Mouse (Mus musculus): ENCODE measurements around the gene 1700019D03Rik. TPM values are rescaled to one million over a fixed set of nuclear protein-coding genes. Genes with fewer than 3 reads are reported as not detected.

The 1700019D03Rik gene
- polyA plus RNA-seq, 1 experiment from 2014 or later, result 1.6 TPM

- no peak overlapping the region for H3K9ac ChIP-seq
- no peak overlapping the region for H3K4me3 ChIP-seq
- no peaks in the 10 kb centered on the region for H3K27me3 ChIP-seq (replicated peaks)
- ATAC-seq (ENCODE audit: extremely low read depth, insufficient number of reproducible peaks, low FRiP score, low TSS enrichment), result no peak
- no peaks in the 10 kb centered on the region for H3K4me1 ChIP-seq
- H3K4me2 ChIP-seq, result no peak overlapping the region
- no peak overlapping the region for H3K27ac ChIP-seq (replicated peaks)
- 55% methylated on average over 3 of the region's 3 CpGs for WGBS
- no peaks in the 10 kb centered on the region for H3K36me3 ChIP-seq
- no peaks in the 10 kb centered on the region for H3K9me3 ChIP-seq
These were observed 1.1 kb downstream of the 1700019D03Rik start for GRCm38 (mm10) chr1:53018746-53019505.

GRCm38 (mm10) chr1:53015606-53016005 lies 4.4 kb downstream of the 1700019D03Rik start:
- Histone ChIP-seq H3K36me3 (no peaks in the 10 kb centered on the region), H3K27ac (replicated peaks) (no peak overlapping the region), H3K4me3 (no peak overlapping the region), H3K4me1 (no peaks in the 10 kb centered on the region), H3K27me3 (replicated peaks) (no peaks in the 10 kb centered on the region), H3K9me3 (no peaks in the 10 kb centered on the region), H3K9ac (no peak overlapping the region), H3K4me2 (no peak overlapping the region)
- WGBS, result 80% methylated on average over 5 of the region's 5 CpGs
- no peak for ATAC-seq (ENCODE audit: extremely low read depth, insufficient number of reproducible peaks, low FRiP score, low TSS enrichment)

- WGBS, result 71% methylated on average over 6 of the region's 6 CpGs
- no peaks in the 10 kb centered on the region for H3K36me3 ChIP-seq
- no peak overlapping the region for H3K4me3 ChIP-seq
- no peak overlapping the region for H3K4me2 ChIP-seq
- no peaks in the 10 kb centered on the region for H3K27me3 ChIP-seq (replicated peaks)
- no peaks in the 10 kb centered on the region for H3K4me1 ChIP-seq
- H3K27ac ChIP-seq (replicated peaks), result no peak overlapping the region
- no peak for ATAC-seq (ENCODE audit: extremely low read depth, insufficient number of reproducible peaks, low FRiP score, low TSS enrichment)
- H3K9me3 ChIP-seq, result no peaks in the 10 kb centered on the region
- H3K9ac ChIP-seq, result no peak overlapping the region
These were observed 5.3 kb downstream of the 1700019D03Rik start for GRCm38 (mm10) chr1:53014716-53015115.

GRCm38 (mm10) chr1:52986692-52987091 lies 33.3 kb downstream of the 1700019D03Rik start:
- Histone ChIP-seq H3K4me2 (no peak overlapping the region), H3K4me1 (no peaks in the 10 kb centered on the region), H3K9me3 (no peaks in the 10 kb centered on the region), H3K27ac (replicated peaks) (no peak overlapping the region), H3K4me3 (no peak overlapping the region), H3K36me3 (no peaks in the 10 kb centered on the region), H3K9ac (no peak overlapping the region), H3K27me3 (replicated peaks) (no peaks in the 10 kb centered on the region)
- 28% methylated on average over 5 of the region's 5 CpGs for WGBS
- ATAC-seq (ENCODE audit: extremely low read depth, insufficient number of reproducible peaks, low FRiP score, low TSS enrichment), result no peak

- Histone ChIP-seq H3K4me2 (no peak overlapping the region), H3K9me3 (no peaks in the 10 kb centered on the region), H3K36me3 (no peaks in the 10 kb centered on the region), H3K27ac (replicated peaks) (no peak overlapping the region), H3K27me3 (replicated peaks) (no peaks in the 10 kb centered on the region), H3K4me3 (no peak overlapping the region), H3K9ac (no peak overlapping the region), H3K4me1 (no peaks in the 10 kb centered on the region)
- WGBS, result 59% methylated on average over 5 of the region's 5 CpGs
- no peak for ATAC-seq (ENCODE audit: extremely low read depth, insufficient number of reproducible peaks, low FRiP score, low TSS enrichment)
These were observed 46.8 kb downstream of the 1700019D03Rik start for GRCm38 (mm10) chr1:52973198-52973597.

- Histone ChIP-seq H3K36me3 (no peaks in the 10 kb centered on the region), H3K27me3 (replicated peaks) (no peaks in the 10 kb centered on the region), H3K9me3 (no peaks in the 10 kb centered on the region), H3K9ac (no peak overlapping the region), H3K4me2 (no peak overlapping the region), H3K4me3 (no peak overlapping the region), H3K4me1 (no peaks in the 10 kb centered on the region), H3K27ac (replicated peaks) (no peak overlapping the region)
- ATAC-seq (ENCODE audit: extremely low read depth, insufficient number of reproducible peaks, low FRiP score, low TSS enrichment), result no peak
- WGBS, result 79% methylated on average over 2 of the region's 2 CpGs
These were observed 48.0 kb downstream of the 1700019D03Rik start for GRCm38 (mm10) chr1:52971881-52972503.

GRCm38 (mm10) chr1:52964581-52964980 lies 55.4 kb downstream of the 1700019D03Rik start:
- H3K4me2 ChIP-seq, result no peak overlapping the region
- H3K27me3 ChIP-seq (replicated peaks), result no peaks in the 10 kb centered on the region
- WGBS, result 71% methylated on average over 8 of the region's 8 CpGs
- H3K27ac ChIP-seq (replicated peaks), result no peak overlapping the region
- no peaks in the 10 kb centered on the region for H3K36me3 ChIP-seq
- no peak; the same call in 1 of the 2 replicates for ATAC-seq (ENCODE audit: extremely low read depth, insufficient number of reproducible peaks, low FRiP score, low TSS enrichment)
- no peak overlapping the region for H3K9ac ChIP-seq
- H3K9me3 ChIP-seq, result no peaks in the 10 kb centered on the region
- H3K4me1 ChIP-seq, result no peaks in the 10 kb centered on the region
- H3K4me3 ChIP-seq, result no peak overlapping the region

GRCm38 (mm10) chr1:52963097-52963496 lies 56.9 kb downstream of the 1700019D03Rik start:
- Histone ChIP-seq H3K36me3 (no peaks in the 10 kb centered on the region), H3K27ac (replicated peaks) (no peak overlapping the region), H3K9ac (no peak overlapping the region), H3K4me1 (no peaks in the 10 kb centered on the region), H3K4me3 (no peak overlapping the region), H3K4me2 (no peak overlapping the region), H3K9me3 (no peaks in the 10 kb centered on the region), H3K27me3 (replicated peaks) (no peaks in the 10 kb centered on the region)
- 72% methylated on average over 2 of the region's 2 CpGs for WGBS
- no peak for ATAC-seq (ENCODE audit: extremely low read depth, insufficient number of reproducible peaks, low FRiP score, low TSS enrichment)

GRCm38 (mm10) chr1:52960191-52960590 lies 59.8 kb downstream of the 1700019D03Rik start:
- no peaks in the 10 kb centered on the region for H3K4me1 ChIP-seq
- H3K9ac ChIP-seq, result no peak overlapping the region
- H3K4me3 ChIP-seq, result no peak overlapping the region
- no peaks in the 10 kb centered on the region for H3K36me3 ChIP-seq
- no peak for ATAC-seq (ENCODE audit: extremely low read depth, insufficient number of reproducible peaks, low FRiP score, low TSS enrichment)
- H3K9me3 ChIP-seq, result no peaks in the 10 kb centered on the region
- 55% methylated on average over 6 of the region's 6 CpGs for WGBS
- no peak overlapping the region for H3K27ac ChIP-seq (replicated peaks)
- H3K27me3 ChIP-seq (replicated peaks), result no peaks in the 10 kb centered on the region
- no peak overlapping the region for H3K4me2 ChIP-seq

- Histone ChIP-seq H3K9me3 (no peaks in the 10 kb centered on the region), H3K36me3 (no peaks in the 10 kb centered on the region), H3K4me2 (no peak overlapping the region), H3K27ac (replicated peaks) (no peak overlapping the region), H3K4me1 (peaks cover 16% of the 10 kb centered on the region; the same call in 1 of the 2 replicates), H3K9ac (no peak overlapping the region), H3K27me3 (replicated peaks) (peaks cover 8% of the 10 kb centered on the region; the same call in 1 of the 2 replicates), H3K4me3 (no peak overlapping the region)
- 67% methylated on average over 4 of the region's 4 CpGs for WGBS
- no peak for ATAC-seq (ENCODE audit: extremely low read depth, insufficient number of reproducible peaks, low FRiP score, low TSS enrichment)
These were observed 63.2 kb downstream of the 1700019D03Rik start for GRCm38 (mm10) chr1:52956746-52957145.

GRCm38 (mm10) chr1:52955102-52955501 lies 64.9 kb downstream of the 1700019D03Rik start:
- no peak overlapping the region for H3K9ac ChIP-seq
- H3K4me3 ChIP-seq, result no peak overlapping the region
- no peak overlapping the region for H3K4me2 ChIP-seq
- H3K9me3 ChIP-seq, result no peaks in the 10 kb centered on the region
- ATAC-seq (ENCODE audit: extremely low read depth, insufficient number of reproducible peaks, low FRiP score, low TSS enrichment), result no peak
- peaks cover 16% of the 10 kb centered on the region; the same call in 1 of the 2 replicates for H3K4me1 ChIP-seq
- WGBS, result 33% methylated on average over 6 of the region's 6 CpGs
- peaks cover 8% of the 10 kb centered on the region; the same call in 1 of the 2 replicates for H3K27me3 ChIP-seq (replicated peaks)
- no peaks in the 10 kb centered on the region for H3K36me3 ChIP-seq
- no peak overlapping the region for H3K27ac ChIP-seq (replicated peaks)

Data from heart, embryonic 13.5 days (tissue).